Mouse (Mus musculus): ENCODE measurements around the gene Shtn1.

Gene Shtn1

GRCm38 (mm10) chr19:58970826-58971225 is 105.1 kb downstream of the Shtn1 start:
- DNase-seq (ENCODE audit: low read depth, low spot score): no peak

DNA sequence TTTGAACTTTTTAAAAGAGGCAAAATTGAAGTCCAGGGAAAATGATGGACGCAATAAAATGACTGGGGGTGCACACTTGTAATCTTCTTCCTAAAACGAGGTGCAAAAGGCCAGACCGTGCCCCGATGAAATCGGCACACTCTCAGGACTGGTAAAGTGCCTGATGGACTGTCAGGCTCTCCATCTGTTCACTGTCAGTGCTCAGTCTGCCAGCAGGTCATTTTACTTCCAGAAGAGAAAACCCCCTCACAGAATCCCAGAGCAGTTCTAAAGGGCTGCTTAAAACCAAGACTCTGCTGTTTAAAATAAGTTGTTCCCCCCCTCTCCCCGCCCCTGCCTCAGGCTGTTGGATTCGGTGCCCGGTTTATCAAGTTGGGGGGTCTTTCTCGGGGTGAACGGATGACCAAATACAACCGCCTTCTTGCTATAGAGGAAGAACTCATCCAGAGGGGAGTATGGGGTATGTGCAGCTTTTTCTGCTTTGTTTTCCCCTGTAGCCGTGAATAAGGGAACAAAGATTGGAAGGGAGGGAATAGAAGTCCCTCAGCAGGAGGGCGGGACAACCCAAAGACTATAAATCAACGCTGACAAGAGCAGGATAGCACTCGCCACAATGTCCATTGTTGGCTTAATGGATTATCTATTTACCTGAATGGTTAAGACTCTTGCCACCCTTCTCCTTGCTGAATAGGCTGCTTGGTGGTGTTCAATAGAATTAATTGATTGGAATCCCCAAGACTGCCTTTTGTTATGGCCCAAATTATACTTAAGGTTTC is 107.0 kb downstream of the Shtn1 start:
- no peak for DNase-seq (ENCODE audit: low read depth, low spot score)

DNA sequence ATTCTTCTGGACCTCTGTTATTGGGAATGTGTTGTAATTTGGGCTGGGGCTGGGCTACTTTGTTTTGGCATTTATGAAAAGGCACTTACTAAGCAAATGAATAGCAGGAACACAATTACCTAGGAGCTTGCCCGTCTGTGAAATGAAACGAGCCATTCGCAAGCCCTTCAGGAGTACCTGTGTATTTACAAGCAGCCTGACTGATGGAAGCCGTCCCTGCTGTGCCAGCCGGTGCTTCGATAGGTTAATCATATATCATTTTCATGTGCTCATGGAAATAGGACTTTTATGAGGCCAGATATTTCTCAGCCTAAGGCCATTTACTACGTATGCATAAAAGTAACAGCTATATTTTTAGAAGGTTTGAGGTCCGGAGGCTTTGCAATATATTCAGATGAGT is 112.9 kb downstream of the Shtn1 start:
- no peak for DNase-seq (ENCODE audit: low read depth, low spot score)

DNA sequence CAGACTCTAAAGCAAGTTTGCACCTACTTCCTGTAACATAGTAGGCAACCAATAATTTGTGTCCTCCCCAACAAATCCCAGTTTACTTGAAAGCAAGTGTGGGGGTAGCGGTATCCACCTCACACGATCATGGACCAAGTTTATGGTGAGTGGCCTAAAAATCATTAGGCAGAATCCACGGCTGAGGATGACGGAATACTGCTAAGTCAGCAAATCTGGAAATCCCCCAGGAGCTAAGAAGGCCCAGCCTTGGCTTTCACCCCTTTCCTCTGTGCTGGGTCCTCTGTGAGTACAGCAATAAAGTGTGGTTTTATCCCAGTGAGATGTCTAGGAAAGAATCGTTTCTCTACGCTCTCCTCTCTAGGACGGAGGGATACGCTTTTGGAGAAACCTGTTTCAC is 121.1 kb downstream of the Shtn1 start:
- DNase-seq (ENCODE audit: low read depth, low spot score): no peak

DNA sequence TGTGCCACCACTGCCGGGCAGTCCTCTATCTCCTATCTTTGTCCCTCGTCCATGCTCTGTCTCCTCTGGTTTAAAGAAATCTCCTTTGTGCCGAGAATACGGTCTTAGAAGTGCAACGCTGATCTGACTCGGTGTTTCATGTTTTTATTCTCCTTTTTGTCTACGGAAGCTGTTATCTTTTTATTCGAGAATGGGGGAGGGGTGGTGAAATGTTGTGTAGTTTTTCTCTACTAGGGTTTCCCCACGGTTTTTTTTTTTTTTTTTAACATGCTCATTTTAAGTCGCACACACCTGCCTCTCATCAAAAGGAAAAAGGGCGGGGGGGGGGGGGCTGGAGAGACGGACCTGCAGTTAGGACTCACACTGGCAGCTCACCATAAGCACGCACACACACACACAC is 123.7 kb downstream of the Shtn1 start:
- no peak for DNase-seq (ENCODE audit: low read depth, low spot score)

GRCm38 (mm10) chr19:58951521-58951920 is 124.4 kb downstream of the Shtn1 start:
- no peak for DNase-seq (ENCODE audit: low read depth, low spot score)

- no peak for DNase-seq (ENCODE audit: low read depth, low spot score)
Observed at GRCm38 (mm10) chr19:58945959-58946358, 129.9 kb downstream of the Shtn1 start.

- DNase-seq (ENCODE audit: low read depth, low spot score): peak; percentile 16
Observed at GRCm38 (mm10) chr19:58942841-58943828, 132.8 kb downstream of the Shtn1 start, which contains the start of the genes Eno4 and Hspa12a. Gene Eno4, plus strand, starts transcription at chr19:58943425. Gene Hspa12a, minus strand, starts transcription at chr19:58943654.

DNA sequence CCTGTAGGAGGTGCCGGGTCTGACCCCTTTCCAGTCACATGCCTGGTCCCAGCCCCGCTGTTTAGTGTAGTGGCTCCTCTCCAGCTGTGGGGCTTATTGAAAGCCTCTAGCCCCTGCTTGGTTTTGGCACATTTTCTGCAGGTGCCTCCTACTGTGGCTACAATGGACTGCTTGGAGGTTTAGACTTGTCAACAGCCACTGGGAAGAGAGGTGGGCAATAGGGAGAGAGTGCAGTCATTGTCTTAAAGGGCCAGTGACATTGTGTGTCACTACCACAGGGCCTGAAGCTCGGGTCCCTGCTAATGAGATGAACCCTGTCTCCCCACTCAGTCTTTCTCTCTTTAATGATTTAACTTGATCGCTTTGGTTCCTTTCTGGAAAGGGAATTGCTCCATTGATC is 142.8 kb downstream of the Shtn1 start:
- DNase-seq (ENCODE audit: low read depth, low spot score): no peak

DNA sequence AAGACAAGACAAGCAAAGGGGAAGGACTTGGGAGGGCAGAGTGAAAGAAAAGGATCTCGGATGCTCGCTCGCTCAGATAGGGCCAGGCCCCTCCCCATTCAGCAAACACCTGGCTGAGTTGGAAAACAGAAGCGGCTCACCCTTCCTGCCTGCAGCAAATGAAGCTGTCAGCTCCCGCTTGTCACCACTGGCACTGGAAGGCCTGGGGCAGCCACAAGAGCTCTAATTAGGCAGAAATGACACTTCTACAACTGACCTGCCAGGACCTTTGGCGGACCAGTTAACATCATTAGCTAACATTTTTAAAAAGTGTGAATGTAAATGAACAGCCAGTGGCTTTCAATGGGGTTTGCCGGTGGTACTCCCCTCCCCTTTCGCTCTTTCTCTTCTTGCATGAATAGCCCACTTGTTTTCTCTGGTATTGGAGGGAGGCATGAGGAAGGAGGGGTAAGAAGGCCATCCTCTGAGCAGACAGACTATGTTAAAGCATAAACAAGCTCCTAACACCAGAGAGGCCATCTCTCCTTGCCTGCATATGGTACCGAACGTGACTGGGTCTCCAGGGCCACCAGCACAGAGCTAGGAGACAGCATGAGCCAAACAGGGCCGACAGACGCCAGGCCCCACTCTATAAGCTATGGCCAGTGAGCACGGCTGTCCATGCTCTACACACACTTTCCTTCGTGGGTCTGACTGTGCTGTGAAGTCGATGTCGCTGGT is 144.7 kb downstream of the Shtn1 start:
- DNase-seq (ENCODE audit: low read depth, low spot score): no peak
